Mouse (Mus musculus): ENCODE data around the gene Vmn1r189.

DNA sequence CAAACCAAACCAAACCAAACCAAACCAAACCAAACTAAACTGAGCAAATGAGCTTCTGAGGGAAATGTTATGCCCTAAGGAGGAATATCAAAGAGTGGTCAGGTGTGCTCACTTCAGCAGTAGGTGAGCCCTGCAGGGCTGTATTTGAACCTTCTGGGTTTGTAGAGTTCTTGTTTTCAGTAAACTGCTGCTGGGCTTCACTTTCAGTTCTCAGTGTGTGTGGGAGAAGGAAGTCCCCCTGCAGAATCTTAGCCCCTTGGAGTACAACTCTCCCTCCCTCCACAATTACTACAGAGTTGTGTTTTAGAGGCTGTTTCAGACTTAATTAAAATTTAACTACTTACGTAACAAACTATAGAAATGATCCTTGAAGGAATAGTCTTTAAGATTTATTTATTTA is 51.9 kb downstream of the Vmn1r189 start:
- no peak for TF ChIP-seq CTCF (IDR thresholded peaks at IDR 0.05; ENCODE audit: low read depth)
- no peak for TF ChIP-seq EP300 (IDR thresholded peaks at IDR 0.05; ENCODE audit: low read depth)
